Mouse (Mus musculus) G1E (cell line): ENCODE data around the gene Cdc34. TPM values are rescaled to one million over a fixed set of nuclear protein-coding genes. Genes with fewer than 3 reads are reported as not detected.
A peak's percentile ranks its signal among the peaks of the same experiment; 100 is the strongest.
"Not testable (repeated sequence)": the region's sequence is repeated elsewhere in the genome, so short reads cannot be mapped to it uniquely, and the experiment has no call there.

Experiments used
- ATAC-seq: 2 replicates; pipeline ENCODE4 v1.8.0; 2016; ENCODE audit warnings: mild to moderate bottlenecking; ENCODE audit not compliant: insufficient number of reproducible peaks, poor library complexity, low FRiP score, severe bottlenecking; ENCODE audit errors: extremely low read depth
- DNase-seq: peaks from one replicate; pipeline ENCODE4 v3.0.0; 2012; ENCODE audit warnings: low spot score
- H3K27me3 ChIP-seq: 2 replicates; pipeline ENCODE4 v1.6.1; 2012; ENCODE audit warnings: mild to moderate bottlenecking, low read length, inconsistent platforms; ENCODE audit not compliant: insufficient read depth
- H3K36me3 ChIP-seq: replicated peaks from 2 replicates; pipeline ENCODE3; 2012; ENCODE audit warnings: mild to moderate bottlenecking, inconsistent platforms
- H3K4me1 ChIP-seq: 2 replicates; pipeline ENCODE4 v1.6.1; 2012; ENCODE audit warnings: low read depth, low read length, inconsistent platforms, mixed read lengths; ENCODE audit not compliant: insufficient read depth
- H3K4me3 ChIP-seq: 2 replicates; pipeline ENCODE4 v1.5.1; 2012; ENCODE audit warnings: low read depth, mild to moderate bottlenecking, inconsistent platforms, low read length, moderate library complexity, mixed read lengths
- H3K9me3 ChIP-seq: replicated peaks from 2 replicates; pipeline ENCODE4 v1.6.1; 2012; ENCODE audit warnings: inconsistent platforms
- CTCF ChIP-seq: IDR thresholded peaks from 2 replicates; pipeline ENCODE4 v1.5.1; 2012; ENCODE audit warnings: low read depth, low read length, inconsistent platforms, mixed read lengths
- GATA1 ChIP-seq: IDR thresholded peaks from 2 replicates; pipeline ENCODE4 v1.6.1; 2012; ENCODE audit warnings: borderline replicate concordance, low read length, inconsistent platforms, mixed read lengths
- GATA2 ChIP-seq: IDR thresholded peaks from 2 replicates; pipeline ENCODE4 v1.6.1; 2012; ENCODE audit warnings: low read depth, low read length, inconsistent platforms, borderline replicate concordance
- POLR2AphosphoS5 ChIP-seq: IDR thresholded peaks from 2 replicates; pipeline ENCODE4 v1.6.1; 2012; ENCODE audit warnings: low read depth, low read length, inconsistent platforms; ENCODE audit not compliant: insufficient replicate concordance
- TAL1 ChIP-seq: conservative IDR thresholded peaks from 2 replicates; pipeline ENCODE4 v1.6.1; 2012; ENCODE audit warnings: low read depth, low read length, inconsistent platforms, mixed read lengths
- polyA plus RNA-seq: library from polyadenylated mRNA; stranded (reverse); fragments of >175 nt; gene quantifications from 2 replicates; pipeline ENCODE4 v1.2.3, GENCODE M21; 2012
- total RNA-seq, 2 experiments: library from RNA; stranded (forward) in 1 of 2; stranded (reverse) in 1 of 2; fragments of 200-1000 nt in 1 of 2; fragments of >200 nt in 1 of 2; fragmentation: Nextera tagmentation in 1 of 2; gene quantifications; 2 replicates each; pipeline ENCODE4 v1.2.3; 2014 to 2017

Gene Cdc34
- total and polyA plus RNA-seq, 3 experiments: 86.7 to 492 (median 136) TPM

- Histone ChIP-seq H3K27me3 (peaks cover 28% of the 10 kb centered on the region), H3K4me3 (no peak overlapping the region), H3K36me3 (peaks cover 8% of the 10 kb centered on the region), H3K9me3 (peaks cover 6% of the 10 kb centered on the region), H3K4me1 (peaks cover 7% of the 10 kb centered on the region)
- peak; percentile 96 for TF ChIP-seq CTCF
- no peak for TF ChIP-seq POLR2AphosphoS5
- peak; percentile 82 for DNase-seq
- peak; percentile 60 for ATAC-seq
These were observed 13.5 kb downstream of the Cdc34 start for GRCm38 (mm10) chr10:79695231-79696128.

GRCm38 (mm10) chr10:79696129-79696651, 14.2 kb downstream of the Cdc34 start:
- TF ChIP-seq CTCF (no peak), TAL1 (no peak), GATA2 (no peak), POLR2AphosphoS5 (no peak), GATA1 (no peak)
- Histone ChIP-seq H3K4me3 (no peak overlapping the region), H3K4me1 (peaks cover 7% of the 10 kb centered on the region), H3K27me3 (peaks cover 30% of the 10 kb centered on the region), H3K9me3 (peaks cover 6% of the 10 kb centered on the region), H3K36me3 (peaks cover 6% of the 10 kb centered on the region)
- no peak for ATAC-seq
- DNase-seq: no peak

DNA sequence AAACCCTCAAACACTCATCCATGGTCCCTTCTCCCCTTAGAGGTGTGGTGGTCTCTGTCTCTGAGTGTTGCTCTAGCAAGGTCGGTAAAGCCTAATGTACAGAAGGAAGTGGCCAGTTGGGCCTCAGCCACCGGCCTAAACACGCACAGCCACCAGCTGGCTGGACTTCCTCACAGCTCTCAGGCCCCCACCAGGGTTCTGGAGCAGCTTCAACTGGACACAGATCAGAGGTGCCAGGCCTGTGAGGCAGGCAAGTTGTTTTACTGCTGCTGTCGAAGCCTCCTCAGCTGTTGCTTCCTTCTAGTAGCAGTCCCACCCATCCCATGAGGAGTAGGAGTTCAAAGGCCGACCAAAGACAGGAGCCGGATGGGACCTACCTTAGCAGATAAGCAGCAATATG, 15.9 kb downstream of the Cdc34 start:
- Histone ChIP-seq H3K36me3 (no peaks in the 10 kb centered on the region), H3K4me3 (no peak overlapping the region), H3K9me3 (no peaks in the 10 kb centered on the region), H3K27me3 (peaks cover 30% of the 10 kb centered on the region), H3K4me1 (peaks cover 8% of the 10 kb centered on the region)
- DNase-seq: no peak
- ATAC-seq: no peak
- no peak for TF ChIP-seq POLR2AphosphoS5
- TF ChIP-seq GATA2: no peak
- no peak for TF ChIP-seq TAL1
- no peak for TF ChIP-seq CTCF
- TF ChIP-seq GATA1: no peak

DNA sequence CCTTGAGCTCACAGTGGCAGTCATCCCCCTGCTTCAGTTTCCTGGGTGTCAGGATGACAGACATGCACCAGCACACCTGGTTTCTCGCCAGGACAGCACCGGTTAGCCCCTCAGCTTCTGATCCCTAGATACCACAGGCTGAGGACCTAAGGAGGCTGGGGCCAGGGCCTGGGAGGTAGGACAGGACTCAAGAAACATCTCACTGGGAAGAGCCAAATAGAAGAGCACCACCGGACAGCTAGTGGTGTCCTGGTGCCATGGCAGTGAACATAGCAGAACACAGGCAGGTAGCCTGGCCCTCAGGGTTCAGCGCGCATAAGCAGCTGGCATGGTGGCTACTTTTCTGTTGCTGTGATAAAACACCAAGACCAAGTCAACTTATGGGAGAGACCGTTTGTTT, 16.5 kb downstream of the Cdc34 start:
- DNase-seq (no peak), ATAC-seq (no peak)
- Histone ChIP-seq H3K36me3 (no peaks in the 10 kb centered on the region), H3K4me3 (no peak overlapping the region), H3K9me3 (no peaks in the 10 kb centered on the region), H3K4me1 (peaks cover 9% of the 10 kb centered on the region), H3K27me3 (peaks cover 30% of the 10 kb centered on the region)
- TF ChIP-seq GATA2: no peak
- TF ChIP-seq TAL1: no peak
- TF ChIP-seq POLR2AphosphoS5: no peak
- no peak for TF ChIP-seq CTCF
- no peak for TF ChIP-seq GATA1

DNA sequence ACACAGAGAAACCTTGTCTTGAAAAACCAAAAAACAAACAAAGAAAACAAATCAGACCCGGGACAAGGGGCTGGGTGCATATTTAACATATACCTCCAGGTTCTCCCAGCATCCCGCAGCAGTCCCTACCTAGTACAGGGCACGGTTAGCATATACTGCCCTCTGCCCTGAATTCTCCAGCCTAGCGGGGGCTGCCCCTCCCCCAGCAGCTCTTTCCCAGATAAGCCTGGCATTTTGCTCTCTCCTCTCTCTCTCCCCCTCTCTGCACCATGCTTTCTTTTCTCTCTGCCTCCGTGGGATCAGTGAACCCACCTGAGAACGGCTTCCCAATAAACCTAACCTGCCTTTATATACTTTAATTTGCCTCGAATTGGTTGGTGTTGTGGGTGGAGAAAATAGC, 18.7 kb downstream of the Cdc34 start:
- DNase-seq: no peak
- no peaks in the 10 kb centered on the region for H3K9me3 ChIP-seq
- peaks cover 8% of the 10 kb centered on the region for H3K36me3 ChIP-seq
- ATAC-seq: no peak
- peaks cover 17% of the 10 kb centered on the region for H3K4me1 ChIP-seq
- H3K27me3 ChIP-seq: peaks cover 30% of the 10 kb centered on the region
- TF ChIP-seq TAL1: no peak
- TF ChIP-seq GATA1: no peak
- no peak for TF ChIP-seq CTCF
- TF ChIP-seq GATA2: no peak
- TF ChIP-seq POLR2AphosphoS5: no peak
- H3K4me3 ChIP-seq: no peak overlapping the region

- TF ChIP-seq GATA2 (no peak), TAL1 (no peak), CTCF (no peak), GATA1 (no peak), POLR2AphosphoS5 (no peak)
- ATAC-seq: no peak
These were observed 19.6 kb downstream of the Cdc34 start for GRCm38 (mm10) chr10:79701443-79702129.

DNA sequence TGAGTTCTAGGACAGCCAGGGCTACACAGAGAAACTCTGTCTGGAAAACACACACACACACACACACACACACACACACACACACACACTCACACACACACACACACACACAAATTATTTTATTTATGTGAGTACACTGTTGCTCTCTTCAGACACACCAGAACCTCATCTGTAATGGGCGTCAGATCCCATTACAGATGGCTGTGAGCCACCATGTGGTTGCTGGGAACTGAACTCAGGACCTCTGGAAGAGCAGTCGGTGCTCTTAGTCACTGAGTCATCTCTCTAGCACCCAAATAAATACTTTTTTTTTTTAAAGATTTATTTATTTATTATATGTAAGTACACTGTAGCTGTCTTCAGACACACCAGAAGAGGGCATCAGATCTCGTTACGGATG, 21.0 kb downstream of the Cdc34 start:
- H3K4me3 ChIP-seq, H3K9me3 ChIP-seq, ATAC-seq, DNase-seq: not testable (repeated sequence)
- peaks cover 40% of the 10 kb centered on the region for H3K4me1 ChIP-seq
- H3K27me3 ChIP-seq: peaks cover 13% of the 10 kb centered on the region
- H3K36me3 ChIP-seq: peaks cover 31% of the 10 kb centered on the region

More at GRCm38 (mm10) chr10:79701443-79702129, 19.6 kb downstream of the Cdc34 start:
- H3K4me3 ChIP-seq: no peak overlapping the region
- H3K9me3 ChIP-seq: no peaks in the 10 kb centered on the region
- peaks cover 21% of the 10 kb centered on the region for H3K27me3 ChIP-seq
- DNase-seq: no peak
- peaks cover 17% of the 10 kb centered on the region for H3K36me3 ChIP-seq
- peaks cover 26% of the 10 kb centered on the region for H3K4me1 ChIP-seq
